Mouse (Mus musculus) stomach, postnatal 0 days (tissue): ENCODE measurements around the gene Col25a1. TPM values are rescaled to one million over a fixed set of nuclear protein-coding genes. Genes with fewer than 3 reads are reported as not detected.

Experiments used
- ATAC-seq: fragments of 200-750 bp; cut with Nextera tagmentation; 2 replicates; pipeline ENCODE4 v1.8.0; 2017; ENCODE audit not compliant: low FRiP score, low TSS enrichment
- DNase-seq: peaks from one replicate; pipeline ENCODE4 v3.0.0-alpha.2; 2016; ENCODE audit warnings: low spot score
- H3K27ac ChIP-seq: fragments of 300-500 bp; sonication (generic); replicated peaks from 2 replicates; pipeline ENCODE4 v1.5.1; 2014; ENCODE audit warnings: mild to moderate bottlenecking, control low read depth
- H3K27me3 ChIP-seq: fragments of 300-500 bp; sonication (generic); 2 replicates; pipeline ENCODE4 v1.6.1; 2014; ENCODE audit warnings: low read length; ENCODE audit not compliant: control insufficient read depth, insufficient read depth
- H3K36me3 ChIP-seq: fragments of 300-500 bp; sonication (generic); 2 replicates; pipeline ENCODE4 v1.6.1; 2014; ENCODE audit warnings: low read length, mixed read lengths; ENCODE audit not compliant: control insufficient read depth, insufficient read depth
- H3K4me1 ChIP-seq: fragments of 300-500 bp; sonication (generic); replicated peaks from 2 replicates; pipeline ENCODE4 v1.6.1; 2014; ENCODE audit warnings: antibody characterized with exemption; ENCODE audit not compliant: control insufficient read depth, insufficient read depth
- H3K4me2 ChIP-seq: fragments of 300-500 bp; sonication (generic); replicated peaks from 2 replicates; pipeline ENCODE4 v1.6.1; 2014; ENCODE audit warnings: low read depth, mild to moderate bottlenecking, control low read depth, moderate library complexity
- H3K4me3 ChIP-seq: fragments of 300-500 bp; sonication (generic); 2 replicates; pipeline ENCODE4 v1.5.1; 2014; ENCODE audit warnings: low read depth, low read length, control low read depth
- H3K9ac ChIP-seq: fragments of 300-500 bp; sonication (generic); 2 replicates; pipeline ENCODE4 v1.6.1; 2014; ENCODE audit warnings: mild to moderate bottlenecking, low read length, control low read depth, mixed read lengths
- H3K9me3 ChIP-seq: fragments of 300-500 bp; sonication (generic); 2 replicates; pipeline ENCODE4 v1.6.1; 2016; ENCODE audit warnings: low read length; ENCODE audit not compliant: control insufficient read depth
- CTCF ChIP-seq: IDR thresholded peaks from 2 replicates; pipeline ENCODE4 v1.5.1; 2016; ENCODE audit warnings: antibody characterized with exemption, low read depth, mild to moderate bottlenecking, moderate library complexity
- EP300 ChIP-seq: optimal IDR thresholded peaks from 2 replicates; pipeline ENCODE3; 2016; ENCODE audit warnings: antibody characterized with exemption
- WGBS: fragments of 180-500 bp; shearing (Covaris S2); extraction: QIAGEN DNeasy Blood & Tissue Kit; methylation state at CpG from one replicate; pipeline ENCODE4 v1.1.7; 2014; 5-methylcytosine and 5-hydroxymethylcytosine counted together
- polyA plus RNA-seq: library from polyadenylated mRNA; unstranded; fragments of >200 nt; fragmentation: Nextera tagmentation; extraction: Ambion mirVana; gene quantifications from 2 replicates; pipeline ENCODE4 v1.2.1, GENCODE M21; 2015

Col25a1 gene
- polyA plus RNA-seq, 1 experiment from 2014 or later: 1.3 TPM

DNA sequence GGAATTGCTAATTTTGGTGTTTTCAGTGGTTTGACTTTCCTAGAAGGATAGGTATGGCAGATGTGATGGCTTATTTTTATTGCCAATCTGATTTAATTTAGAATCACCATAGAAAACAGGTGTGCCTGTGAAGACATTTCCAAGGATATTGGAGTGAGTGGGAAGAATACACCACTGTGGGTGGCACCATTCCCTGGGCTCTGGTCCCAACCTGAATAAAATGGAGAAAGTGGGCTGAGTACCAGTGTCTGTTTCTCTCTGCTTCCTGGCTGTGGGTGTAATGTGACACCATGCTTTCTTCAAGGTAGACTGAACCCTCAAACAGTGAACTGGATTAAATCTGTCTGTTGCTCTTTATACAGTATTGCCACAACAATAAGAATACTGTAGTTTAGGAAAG, 265.3 kb downstream of the Col25a1 start:
- Histone ChIP-seq H3K36me3 (no peaks in the 10 kb centered on the region), H3K9me3 (no peaks in the 10 kb centered on the region), H3K4me3 (no peak overlapping the region), H3K4me2 (no peak overlapping the region), H3K4me1 (no peaks in the 10 kb centered on the region), H3K27ac (0 out of 2 replicates have a peak overlapping the region, but pooled peaks have one; percentile 9), H3K9ac (no peak overlapping the region), H3K27me3 (no peaks in the 10 kb centered on the region)
- DNase-seq (no peak), ATAC-seq (no peak)
- TF ChIP-seq CTCF: no peak
- TF ChIP-seq EP300: no peak

DNA sequence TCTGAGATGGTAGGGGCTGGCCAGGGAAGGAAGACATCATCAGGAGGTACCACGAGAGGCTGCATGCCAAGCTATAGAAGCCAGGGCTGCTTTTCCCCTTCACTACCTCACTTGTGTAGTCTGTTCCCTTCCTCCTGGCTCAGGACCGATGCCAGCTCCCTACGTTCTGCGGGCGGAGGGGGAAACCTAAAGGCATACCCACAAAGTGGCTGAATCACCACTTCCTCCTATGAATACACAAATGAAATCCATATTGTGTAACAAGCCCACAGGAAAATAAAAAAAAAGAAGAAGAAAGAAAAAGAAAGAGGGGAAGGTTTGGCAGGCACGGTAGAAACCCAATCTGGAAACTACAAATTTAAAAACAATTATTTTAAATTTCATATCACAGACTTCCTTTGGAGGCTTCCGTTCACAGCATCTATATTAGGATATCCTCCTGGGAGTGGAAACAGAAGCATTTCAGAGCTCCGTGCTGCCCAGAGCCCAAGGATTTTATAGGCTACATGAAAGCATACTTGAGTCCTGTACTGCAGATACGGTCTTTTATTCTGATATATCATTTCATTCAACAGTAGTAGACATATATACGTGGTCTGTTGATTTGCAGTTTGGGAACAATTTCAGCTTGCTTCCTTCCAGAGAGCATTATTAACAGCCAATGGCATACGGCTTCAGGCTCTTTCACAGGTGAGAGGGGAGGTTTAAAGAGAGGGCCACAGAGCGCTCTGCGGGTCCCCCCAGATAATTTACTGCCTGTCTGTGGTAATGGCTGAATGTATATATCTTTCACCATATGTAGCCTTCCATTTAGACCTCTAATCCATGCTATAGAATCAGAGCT, 269.6 kb downstream of the Col25a1 start:
- Histone ChIP-seq H3K4me3 (no peak overlapping the region), H3K4me1 (no peaks in the 10 kb centered on the region), H3K9ac (no peak overlapping the region), H3K27ac (no peak overlapping the region), H3K27me3 (no peaks in the 10 kb centered on the region), H3K4me2 (no peak overlapping the region), H3K9me3 (no peaks in the 10 kb centered on the region), H3K36me3 (no peaks in the 10 kb centered on the region)
- ATAC-seq (no peak), DNase-seq (no peak)
- no peak for TF ChIP-seq CTCF
- TF ChIP-seq EP300: no peak
- WGBS: 56% methylated on average over 13 of the region's 13 CpGs

DNA sequence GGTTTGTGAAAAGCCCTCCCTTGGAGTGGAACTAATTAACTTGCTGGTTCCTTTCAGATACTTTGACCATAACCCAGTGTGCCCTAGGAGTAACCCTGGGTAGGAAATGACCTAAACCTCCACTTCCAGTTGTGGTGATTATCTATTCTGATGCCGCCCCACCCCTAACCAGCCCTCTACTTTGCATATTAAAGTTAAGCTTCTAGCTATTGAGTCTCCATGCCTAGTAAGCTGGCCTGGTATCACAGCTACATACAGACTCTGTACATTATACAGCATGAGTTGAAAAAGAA, 270.2 kb downstream of the Col25a1 start:
- no peak overlapping the region for H3K4me3 ChIP-seq
- TF ChIP-seq CTCF: no peak
- TF ChIP-seq EP300: no peak
- no peaks in the 10 kb centered on the region for H3K4me1 ChIP-seq
- no peaks in the 10 kb centered on the region for H3K36me3 ChIP-seq
- H3K4me2 ChIP-seq: no peak overlapping the region
- no peak overlapping the region for H3K27ac ChIP-seq
- no peak for ATAC-seq
- WGBS: 85% methylated on average over 1 of the region's 1 CpGs
- H3K9me3 ChIP-seq: no peaks in the 10 kb centered on the region
- no peaks in the 10 kb centered on the region for H3K27me3 ChIP-seq
- H3K9ac ChIP-seq: no peak overlapping the region
- no peak for DNase-seq

DNA sequence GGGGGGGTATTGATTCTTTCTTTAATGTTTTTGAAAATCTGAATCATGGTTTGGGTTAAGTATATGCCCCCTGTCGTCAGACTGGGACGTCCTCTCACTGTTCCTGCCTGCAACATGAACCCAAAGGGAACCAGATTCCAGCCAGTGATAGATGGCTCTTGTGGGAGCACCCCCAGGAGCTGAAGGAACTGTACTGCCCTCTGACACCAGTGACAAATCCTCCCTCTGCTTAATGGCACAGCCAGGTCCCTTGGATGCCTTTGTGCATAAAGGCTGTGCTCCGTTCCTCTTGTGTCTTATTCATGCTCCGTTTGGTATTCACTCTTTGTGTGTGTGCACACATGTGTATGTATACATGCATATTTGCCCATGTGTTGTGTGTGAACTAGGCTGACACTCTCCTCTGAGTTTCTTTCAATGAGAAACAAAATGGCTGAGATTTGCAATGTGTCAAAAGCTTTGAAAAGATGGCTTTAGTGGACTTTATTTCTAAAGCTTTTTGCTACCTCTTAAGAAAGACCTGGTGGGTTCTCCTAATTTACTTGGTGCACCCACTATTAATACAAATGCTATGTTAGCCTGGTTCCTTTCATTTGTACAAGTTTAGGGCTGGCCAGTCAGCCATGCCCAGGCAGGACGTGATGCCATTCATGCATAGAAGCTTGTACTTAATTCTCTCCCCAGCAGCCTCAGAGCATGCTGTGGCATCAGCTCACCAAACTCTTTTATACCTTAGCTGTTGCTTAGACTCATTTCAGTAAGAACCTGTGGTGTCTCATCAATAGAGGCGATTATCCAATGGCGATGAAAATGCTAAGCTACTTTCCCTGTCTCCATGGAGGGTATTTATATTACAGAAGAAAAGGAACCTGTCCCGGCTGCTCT, 273.5 kb downstream of the Col25a1 start:
- Histone ChIP-seq H3K36me3 (no peaks in the 10 kb centered on the region), H3K27me3 (no peaks in the 10 kb centered on the region), H3K4me1 (no peaks in the 10 kb centered on the region), H3K9me3 (no peaks in the 10 kb centered on the region), H3K9ac (no peak overlapping the region), H3K4me2 (no peak overlapping the region), H3K4me3 (no peak overlapping the region), H3K27ac (no peak overlapping the region)
- DNase-seq (no peak), ATAC-seq (no peak)
- WGBS: 69% methylated on average over 8 of the region's 8 CpGs
- no peak for TF ChIP-seq EP300
- no peak for TF ChIP-seq CTCF

DNA sequence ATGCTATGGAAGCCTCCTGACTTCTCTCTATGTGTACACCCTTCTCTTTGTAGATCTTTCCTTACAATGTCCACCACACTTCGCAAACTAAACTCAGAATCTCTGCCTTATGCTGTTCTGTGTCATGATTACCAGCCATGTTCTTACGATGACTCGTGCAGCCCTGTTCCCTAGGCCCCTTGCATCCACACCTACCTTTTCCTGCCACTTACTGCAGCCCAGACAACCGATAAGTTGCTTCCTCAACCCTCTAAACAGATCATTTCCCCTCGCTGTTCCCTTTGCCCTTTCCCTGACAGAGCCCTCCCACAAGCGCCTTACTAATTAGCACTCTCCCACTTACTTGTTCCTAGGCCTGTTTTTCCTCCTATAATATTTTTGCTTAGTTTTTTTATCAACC, 275.9 kb downstream of the Col25a1 start:
- H3K27ac ChIP-seq: no peak overlapping the region
- WGBS: 54% methylated on average over 6 of the region's 6 CpGs
- no peaks in the 10 kb centered on the region for H3K9me3 ChIP-seq
- no peak overlapping the region for H3K9ac ChIP-seq
- DNase-seq (no peak), ATAC-seq (no peak)
- H3K4me2 ChIP-seq: no peak overlapping the region
- H3K4me1 ChIP-seq: no peaks in the 10 kb centered on the region
- no peak for TF ChIP-seq EP300
- TF ChIP-seq CTCF: no peak
- no peaks in the 10 kb centered on the region for H3K27me3 ChIP-seq
- H3K4me3 ChIP-seq: no peak overlapping the region
- H3K36me3 ChIP-seq: no peaks in the 10 kb centered on the region

DNA sequence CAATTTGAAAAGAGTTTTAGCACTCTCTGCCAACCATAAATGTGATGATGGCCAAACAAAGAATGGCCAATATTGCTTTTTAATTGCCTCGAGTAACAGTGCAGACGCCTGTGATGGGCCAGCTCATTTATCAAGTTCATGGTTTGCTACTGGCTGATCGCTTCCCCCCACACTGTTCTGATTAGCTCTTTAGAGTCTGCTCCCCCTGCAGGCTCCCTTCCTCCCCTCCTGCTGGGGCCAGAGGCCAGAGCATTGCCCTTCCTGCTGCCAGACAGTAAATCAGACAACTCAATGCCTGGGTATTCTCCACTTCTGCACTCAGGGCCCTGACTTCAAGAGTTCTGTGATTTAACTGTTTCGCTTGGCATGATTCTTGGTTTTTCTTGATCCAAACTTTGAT, 281.9 kb downstream of the Col25a1 start:
- no peak overlapping the region for H3K27ac ChIP-seq
- H3K9me3 ChIP-seq: no peaks in the 10 kb centered on the region
- no peak for TF ChIP-seq CTCF
- TF ChIP-seq EP300: no peak
- no peak overlapping the region for H3K4me3 ChIP-seq
- H3K36me3 ChIP-seq: no peaks in the 10 kb centered on the region
- no peak overlapping the region for H3K4me2 ChIP-seq
- H3K4me1 ChIP-seq: no peaks in the 10 kb centered on the region
- ATAC-seq: no peak
- no peak overlapping the region for H3K9ac ChIP-seq
- no peaks in the 10 kb centered on the region for H3K27me3 ChIP-seq
- DNase-seq: no peak
- 51% methylated on average over 4 of the region's 4 CpGs for WGBS
